Mouse (Mus musculus) mouse embryonic stem cell (cell line): ENCODE data around the gene Gm2696.

Source experiments
- in situ Hi-C, 2 experiments: fragments of 300-500 bp; cut with MboI; formaldehyde crosslinking; loops; 1 replicate in 1 of 2; 3 replicates in 1 of 2; pipeline ENCODE4 v1.14.3; 2019 to 2020; ENCODE audit warnings: low sequenced_read_pairs in 2 of 2, low pct_unique_long_range_greater_than_20kb in 1 of 2, mixed read lengths in 1 of 2; ENCODE audit not compliant: unreplicated experiment in 1 of 2

The Gm2696 gene

GRCm38 (mm10) chr10:77835647-77836046, 21.2 kb downstream of the Gm2696 start, which contains the start of gene Krtap10-10:
Gene Krtap10-10, plus strand, starts transcription at chr10:77835947.
- in situ Hi-C loops: no loop called here

- in situ Hi-C loops: no loop called here
Observed at GRCm38 (mm10) chr10:77839006-77839405, 24.5 kb downstream of the Gm2696 start.

GRCm38 (mm10) chr10:77846503-77846902, 32.0 kb downstream of the Gm2696 start, which contains the start of gene Gm36176:
Gene Gm36176, plus strand, starts transcription at chr10:77846803.
- in situ Hi-C loops: no loop called here

- in situ Hi-C loops: no loop called here
Observed at GRCm38 (mm10) chr10:77846961-77847360, 32.5 kb downstream of the Gm2696 start.

GRCm38 (mm10) chr10:77847538-77847937, 33.1 kb downstream of the Gm2696 start:
- in situ Hi-C loops: no loop called here

- in situ Hi-C loops: no loop called here
Observed at GRCm38 (mm10) chr10:77852559-77852958, 38.1 kb downstream of the Gm2696 start, which contains the start of gene Gm10318. Gene Gm10318, plus strand, starts transcription at chr10:77852859.

GRCm38 (mm10) chr10:77861675-77862074, 47.2 kb downstream of the Gm2696 start, which contains the start of gene Gm3285:
Gene Gm3285, plus strand, starts transcription at chr10:77861975.
- in situ Hi-C loops: no loop called here

GRCm38 (mm10) chr10:77864067-77864761, 49.7 kb downstream of the Gm2696 start:
- in situ Hi-C loops: no loop called here

- in situ Hi-C loops: no loop called here
Observed at GRCm38 (mm10) chr10:77864762-77865143, 50.3 kb downstream of the Gm2696 start.

GRCm38 (mm10) chr10:77867546-77867945, 53.1 kb downstream of the Gm2696 start:
- in situ Hi-C loops: no loop called here

GRCm38 (mm10) chr10:77869651-77870050, 55.2 kb downstream of the Gm2696 start:
- in situ Hi-C loops: no loop called here

- in situ Hi-C loops: no loop called here
Observed at GRCm38 (mm10) chr10:77878985-77879384, 64.5 kb downstream of the Gm2696 start.

GRCm38 (mm10) chr10:77880305-77880704, 65.8 kb downstream of the Gm2696 start:
- in situ Hi-C loops: no loop called here

- in situ Hi-C loops: no loop called here
Observed at GRCm38 (mm10) chr10:77882553-77882952, 68.1 kb downstream of the Gm2696 start.
